Mouse (Mus musculus) small intestine, adult 2 months (tissue): ENCODE measurements at regions not wholly inside any gene's neighbourhood (a gene's known extent, or its start where the extent isn't known, plus 50 kb on each side); places are given as distances from the start of the nearest gene placed in this dataset.

Source experiments
- CTCF ChIP-seq: fragments of 200-500 bp; IDR thresholded peaks from 2 replicates; pipeline ENCODE4 v1.5.1; 2012; ENCODE audit warnings: low read depth, mild to moderate bottlenecking, control low read depth, inconsistent platforms, low read length, moderate library complexity, mixed read lengths; ENCODE audit not compliant: insufficient replicate concordance, insufficient read length; ENCODE audit errors: extremely low read depth
- POLR2A ChIP-seq: fragments of 200-500 bp; IDR thresholded peaks from 2 replicates; pipeline ENCODE4 v1.6.1; 2012; ENCODE audit warnings: low read depth, mild to moderate bottlenecking, control low read depth, inconsistent platforms, low read length, moderate library complexity

DNA sequence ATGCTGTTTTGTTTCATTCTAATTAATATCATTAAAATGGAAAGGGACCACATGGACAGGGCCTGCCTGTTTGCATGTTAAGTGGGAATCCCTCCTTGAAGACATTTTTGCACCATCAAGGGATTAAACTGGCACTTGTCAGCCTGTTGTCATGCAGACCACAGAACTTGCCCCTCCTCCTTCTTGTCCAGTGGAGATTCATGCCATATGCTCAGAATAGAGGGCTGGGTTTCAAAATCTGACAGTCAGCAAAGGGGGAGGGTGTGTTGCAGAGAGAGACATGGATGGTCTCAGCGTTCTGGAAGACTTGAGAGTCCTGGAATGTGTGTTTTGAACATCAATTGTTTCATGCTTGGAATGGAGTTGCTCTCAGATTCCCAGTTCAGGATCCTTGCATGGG, 149.2 kb downstream of the Vgll3 start:
- TF ChIP-seq POLR2A (no peak), CTCF (no peak)
